Mouse (Mus musculus) embryo, embryonic 9.5 days (tissue): ENCODE measurements at regions not wholly inside any gene's neighbourhood (a gene's known extent, or its start where the extent isn't known, plus 50 kb on each side); places are given as distances from the start of the nearest gene placed in this dataset.
A peak's percentile ranks its signal among the peaks of the same experiment; 100 is the strongest.

Experiments
- DNase-seq: peaks from one replicate; pipeline ENCODE4 v3.0.0-alpha.2; 2017; ENCODE audit errors: extremely low spot score

- DNase-seq: peak; percentile 56
Measured at GRCm38 (mm10) chr13:78580863-78581595, 381.5 kb upstream of the Nr2f1 start.

DNA sequence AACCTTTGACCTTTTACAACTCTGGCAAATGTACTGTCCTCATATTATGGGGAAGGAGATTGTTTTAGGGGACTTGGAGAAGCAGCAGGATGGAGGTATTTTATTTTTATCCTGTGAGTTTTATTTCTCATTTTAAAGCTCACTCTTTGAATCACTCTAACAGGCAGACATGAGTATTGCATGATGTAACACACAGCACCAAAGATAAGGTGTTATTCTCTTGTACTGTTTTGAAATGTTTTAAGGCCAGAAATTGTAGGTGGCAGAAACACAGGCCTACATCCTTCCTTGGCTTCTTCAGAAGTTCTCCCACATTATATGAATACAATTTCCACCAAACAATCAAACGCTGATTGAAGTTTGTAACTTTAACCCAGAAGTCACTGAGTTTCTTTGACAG is 377.9 kb upstream of the Nr2f1 start:
- DNase-seq: no peak

DNA sequence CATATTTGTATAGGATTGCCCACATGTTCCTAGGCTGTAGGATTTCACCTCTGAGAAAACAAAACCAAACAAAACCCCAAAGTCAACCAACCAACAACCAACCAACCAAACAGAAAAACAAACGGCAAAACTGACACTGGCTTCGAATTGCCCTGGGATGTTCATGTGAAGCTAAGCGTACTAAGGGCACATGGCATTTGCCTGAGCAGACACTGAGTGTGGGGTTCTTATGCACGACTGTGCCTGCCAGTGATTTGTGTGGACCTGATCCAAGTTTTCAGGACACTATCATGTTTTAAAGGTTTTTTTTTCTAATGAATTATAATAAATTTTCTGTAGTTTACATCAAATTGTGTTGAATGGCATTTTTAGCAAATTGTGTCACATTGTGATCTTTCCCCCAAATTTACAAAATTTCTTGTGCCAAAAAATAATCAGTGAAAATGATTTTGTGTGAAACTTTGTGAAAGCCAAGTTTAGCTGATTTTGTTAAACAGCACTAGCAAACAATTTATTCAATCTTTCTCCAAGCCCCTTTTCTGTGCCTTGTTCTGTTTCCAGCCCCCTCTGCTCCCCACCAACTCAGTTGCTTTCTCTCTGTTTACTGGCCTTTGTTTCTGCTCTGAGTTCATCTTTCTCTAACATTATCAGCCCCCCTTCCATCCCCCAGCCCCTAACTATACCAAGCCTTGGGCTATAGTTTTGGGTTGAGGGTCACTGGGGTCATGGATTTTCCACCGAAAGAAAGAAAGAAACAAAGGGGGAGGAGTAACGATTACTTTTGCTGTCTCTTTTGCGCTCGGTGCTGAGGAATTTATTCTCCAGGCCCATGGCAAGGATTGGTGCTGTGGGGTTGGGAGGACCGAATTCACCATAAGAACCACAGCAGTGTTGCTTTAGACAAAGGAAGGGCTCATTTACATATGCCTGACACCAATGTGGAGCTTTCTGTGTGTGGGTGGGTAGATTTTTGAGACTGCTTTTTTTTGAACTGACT is 377.0 kb upstream of the Nr2f1 start:
- DNase-seq: peak; percentile 75

GRCm38 (mm10) chr13:78571093-78571492 is 371.5 kb upstream of the Nr2f1 start:
- DNase-seq: no peak

DNA sequence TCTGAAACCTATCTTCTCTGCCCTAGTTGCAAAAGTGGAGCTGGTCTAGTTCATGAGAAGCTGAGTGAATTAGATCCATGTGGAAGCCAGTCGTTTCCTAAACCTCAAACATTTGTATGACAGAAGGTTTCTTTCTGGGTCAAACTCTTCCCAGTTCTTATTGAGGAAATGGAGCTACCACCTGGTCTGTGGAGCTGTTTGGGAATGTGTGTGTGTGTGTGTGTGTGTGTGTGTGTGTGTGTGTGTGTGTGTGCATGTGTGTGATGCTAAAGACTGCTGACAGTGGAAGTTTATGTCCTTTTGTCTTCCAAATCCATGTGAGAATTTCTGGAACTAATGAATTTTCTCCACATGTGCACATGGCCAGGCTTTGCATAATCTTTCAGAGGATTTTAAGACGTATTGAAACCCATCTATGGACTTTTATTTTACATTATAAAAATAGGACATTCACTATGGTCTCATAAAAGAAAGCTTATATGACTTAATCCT is 324.9 kb upstream of the Nr2f1 start:
- no peak for DNase-seq

GRCm38 (mm10) chr13:78520771-78521170 is 321.2 kb upstream of the Nr2f1 start:
- no peak for DNase-seq

DNA sequence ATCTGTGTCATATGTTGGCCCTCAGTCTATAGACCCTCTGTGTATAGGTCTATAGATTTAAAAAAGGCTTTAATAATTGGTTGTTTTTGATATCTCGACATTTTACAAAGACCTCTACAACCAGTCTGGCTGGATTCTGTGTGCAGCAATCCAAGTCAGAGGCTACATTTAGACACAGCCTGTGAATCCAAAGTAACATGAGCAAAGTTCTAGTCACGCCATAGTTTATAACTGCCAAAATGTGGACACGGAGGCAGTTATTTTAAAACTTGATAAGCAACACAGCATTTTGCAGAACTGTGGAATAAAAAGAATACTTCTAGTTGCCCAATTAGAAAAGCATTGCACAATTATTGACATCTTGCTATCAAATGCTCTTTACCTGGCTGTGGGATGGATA is 320.6 kb upstream of the Nr2f1 start:
- no peak for DNase-seq

- DNase-seq: no peak
Measured at GRCm38 (mm10) chr13:78500551-78500950, 301.0 kb upstream of the Nr2f1 start.

GRCm38 (mm10) chr13:78483760-78484357 is 284.3 kb upstream of the Nr2f1 start:
- no peak for DNase-seq

- no peak for DNase-seq
Measured at GRCm38 (mm10) chr13:78482929-78483759, 283.6 kb upstream of the Nr2f1 start.

GRCm38 (mm10) chr13:78451333-78452070 is 251.9 kb upstream of the Nr2f1 start:
- DNase-seq: no peak

- DNase-seq: no peak
Measured at GRCm38 (mm10) chr13:78446726-78447031, 247.1 kb upstream of the Nr2f1 start.

DNA sequence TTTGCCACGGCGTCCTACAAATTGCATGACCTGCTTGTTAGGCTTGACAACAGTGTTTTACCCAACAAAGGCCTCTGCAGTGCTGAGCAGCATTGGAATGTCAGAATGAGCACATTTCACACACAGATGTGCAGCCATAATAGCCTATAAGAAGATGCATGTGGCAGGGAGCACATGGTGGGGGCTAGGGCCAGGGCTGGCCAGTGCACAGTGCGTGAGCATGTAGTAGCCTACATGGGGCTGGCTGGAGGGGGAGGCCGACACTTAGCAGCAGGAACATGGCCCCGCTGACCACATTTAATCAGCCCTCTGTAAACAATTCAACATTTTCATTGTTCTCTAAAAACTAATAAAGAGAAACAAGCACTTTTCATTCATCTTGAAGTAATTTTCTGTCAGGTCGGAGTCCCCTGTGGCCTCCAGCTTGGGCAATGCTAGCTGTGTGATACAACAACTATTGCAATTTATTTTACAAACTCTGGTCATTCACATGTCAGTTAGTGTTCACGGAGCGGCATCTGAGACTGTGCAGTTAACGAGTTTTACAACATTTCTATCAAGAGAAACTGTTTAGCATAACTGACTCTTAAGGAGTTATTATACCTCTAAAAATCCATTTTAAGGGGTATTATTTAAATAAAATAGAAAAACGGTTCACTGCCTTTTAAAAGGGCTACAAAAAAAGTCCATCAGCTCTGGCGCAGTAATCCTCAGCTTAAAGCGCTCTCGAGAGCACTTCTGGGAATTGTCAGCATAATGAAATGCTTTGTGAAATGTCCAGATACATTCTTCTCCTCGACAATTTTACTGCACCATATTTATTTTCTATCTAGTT is 246.6 kb upstream of the Nr2f1 start:
- DNase-seq: peak; percentile 55

DNA sequence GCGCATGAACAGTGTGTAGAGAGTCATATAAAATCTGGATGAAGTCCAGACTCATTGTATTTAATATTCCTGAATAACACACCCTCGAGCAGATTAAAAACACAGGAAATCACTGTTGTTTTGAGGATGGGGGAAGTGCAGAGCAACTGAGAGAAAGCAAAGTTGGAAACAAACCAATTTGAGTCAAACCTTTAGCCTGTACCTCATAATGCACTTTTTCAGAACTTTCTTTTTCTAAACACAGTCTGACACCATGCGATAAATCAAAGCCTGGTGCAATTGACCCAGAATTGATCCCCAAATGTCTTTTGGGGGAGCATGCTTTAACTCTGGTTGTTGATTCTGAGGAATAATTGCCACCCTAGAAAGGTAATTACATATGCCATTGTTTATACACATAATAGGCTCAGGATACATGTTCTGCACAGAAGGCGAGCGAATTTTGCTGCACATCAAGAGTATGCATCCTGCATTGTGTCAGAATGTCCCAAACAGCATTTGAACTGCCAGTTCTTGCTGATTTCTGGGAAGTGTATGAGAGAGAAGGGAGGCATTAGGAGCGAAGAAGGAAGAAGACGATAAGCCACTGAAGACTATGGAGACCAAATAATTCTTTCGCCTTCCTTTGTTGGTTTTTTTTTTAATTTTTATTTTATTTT is 245.3 kb upstream of the Nr2f1 start:
- no peak for DNase-seq

DNA sequence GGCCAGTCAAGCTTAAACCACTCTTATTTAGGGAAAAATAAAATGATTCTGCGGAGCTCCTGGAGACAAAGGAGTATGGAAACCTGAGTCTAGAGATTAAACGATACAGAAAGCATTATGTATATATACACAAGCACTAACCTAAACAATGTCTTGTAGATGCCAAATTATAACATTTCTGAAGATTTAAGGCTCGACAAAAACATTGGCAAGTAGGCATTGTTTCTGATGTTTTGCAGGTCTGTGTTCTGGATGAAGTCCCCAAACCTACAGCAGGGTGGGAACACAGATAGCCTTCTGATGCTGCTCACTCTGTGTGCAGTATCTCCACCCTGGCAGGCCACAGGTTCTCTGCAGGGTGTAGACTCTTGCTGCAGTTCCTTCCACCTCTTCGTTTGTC is 228.9 kb upstream of the Nr2f1 start:
- no peak for DNase-seq

- no peak for DNase-seq
Measured at GRCm38 (mm10) chr13:78428084-78428445, 228.5 kb upstream of the Nr2f1 start.

GRCm38 (mm10) chr13:78427141-78428083 is 227.9 kb upstream of the Nr2f1 start:
- peak; percentile 64 for DNase-seq

GRCm38 (mm10) chr13:78426306-78426921 is 226.9 kb upstream of the Nr2f1 start:
- peak; percentile 18 for DNase-seq
